9 mouse cellular contexts compared by ENCODE assay signal in genomic region chr12:84178052-84178451, GRCm38 (mm10). TPM values are rescaled to one million over a fixed set of nuclear protein-coding genes. Genes with fewer than 3 reads are reported as not detected.
DNase-seq lines count a peak whose midpoint lies in the region; ATAC-seq and TF ChIP-seq lines count a peak whose summit lies in the region.
"Had no signal": no experiment of that assay in that cellular context is flagged by ENCODE, and none has a peak within 500 bp of the region (broad histone marks: within the 10 kb centered on the region; RNA-seq: fewer than 3 reads in every experiment).

No protein-coding gene starts in this region.

- TF ChIP-seq POLR2A in lung, adult 2 months (IDR thresholded peaks at IDR 0.05; ENCODE audit: borderline replicate concordance, extremely low read depth, low read depth, low read length) = no peak

- H3K4me3 ChIP-seq in forebrain, embryonic 10.5 days = no peak overlapping the region
- no peak overlapping the region for H3K4me3 ChIP-seq in forebrain, embryonic 16.5 days (replicated peaks; ENCODE audit: low read length)
- no peak overlapping the region for H3K4me3 ChIP-seq in lung, postnatal 0 days (ENCODE audit: low read depth, low read length)
- H3K4me3 ChIP-seq in lung, adult 2 months (replicated peaks; ENCODE audit: extremely low read depth, low read depth, low read length) = no peak overlapping the region
- no peak overlapping the region for H3K4me3 ChIP-seq in intestine, embryonic 14.5 days (ENCODE audit: low read depth, low read length)
- H3K4me3 ChIP-seq in stomach, embryonic 14.5 days (ENCODE audit: low read depth, low read length) = no peak overlapping the region
- H3K4me3 ChIP-seq in midbrain, embryonic 15.5 days = no peak overlapping the region

- no peaks in the 10 kb centered on the region for H3K27me3 ChIP-seq in forebrain, embryonic 10.5 days (ENCODE audit: poor library complexity, severe bottlenecking)
- H3K27me3 ChIP-seq in forebrain, embryonic 16.5 days (replicated peaks; ENCODE audit: control insufficient read depth, insufficient read depth, low read length) = no peaks in the 10 kb centered on the region
- no peaks in the 10 kb centered on the region for H3K27me3 ChIP-seq in lung, postnatal 0 days (replicated peaks; ENCODE audit: insufficient read depth, low read length)
- H3K27me3 ChIP-seq in intestine, embryonic 14.5 days (replicated peaks; ENCODE audit: control insufficient read depth, insufficient read depth, low read length) = no peaks in the 10 kb centered on the region
- H3K27me3 ChIP-seq in stomach, embryonic 14.5 days (ENCODE audit: control insufficient read depth, insufficient read depth, low read length) = no peaks in the 10 kb centered on the region
- H3K27me3 ChIP-seq in midbrain, embryonic 15.5 days (replicated peaks) = no peaks in the 10 kb centered on the region

- H3K4me2 ChIP-seq in forebrain, embryonic 16.5 days (ENCODE audit: low read length) = no peak overlapping the region
- no peak overlapping the region for H3K4me2 ChIP-seq in lung, postnatal 0 days (replicated peaks; ENCODE audit: low read depth, low read length)
- no peak overlapping the region for H3K4me2 ChIP-seq in intestine, embryonic 14.5 days (ENCODE audit: low read length)
- no peak overlapping the region for H3K4me2 ChIP-seq in stomach, embryonic 14.5 days (replicated peaks; ENCODE audit: low read depth, low read length)
- no peak overlapping the region for H3K4me2 ChIP-seq in midbrain, embryonic 15.5 days

- H3K9ac ChIP-seq in forebrain, embryonic 16.5 days (replicated peaks; ENCODE audit: low read depth, low read length) = no peak overlapping the region
- H3K9ac ChIP-seq in lung, postnatal 0 days (replicated peaks; ENCODE audit: low read depth) = no peak overlapping the region
- H3K9ac ChIP-seq in intestine, embryonic 14.5 days (ENCODE audit: low read length) = no peak overlapping the region
- no peak overlapping the region for H3K9ac ChIP-seq in stomach, embryonic 14.5 days (replicated peaks; ENCODE audit: low read depth, low read length)
- H3K9ac ChIP-seq in midbrain, embryonic 15.5 days = no peak overlapping the region

- no peak for DNase-seq in forebrain, embryonic 10.5 days (ENCODE audit: extremely low spot score, low spot score)
- DNase-seq in lung, postnatal 0 days (ENCODE audit: low spot score) = no peak
- no peak for DNase-seq in lung, adult 2 months
- no peak for DNase-seq in intestine, embryonic 14.5 days (ENCODE audit: low spot score)
- DNase-seq in layer of hippocampus, adult 9-10 months (ENCODE audit: low spot score) = no peak

- H3K27ac ChIP-seq in forebrain, embryonic 10.5 days = peak overlapping the region; percentile 88
- no peak overlapping the region for H3K27ac ChIP-seq in forebrain, embryonic 16.5 days (ENCODE audit: low read length)
- H3K27ac ChIP-seq in lung, postnatal 0 days (ENCODE audit: low read length) = peak overlapping the region; percentile 89
- peak overlapping the region; percentile 96; the same call in 1 of the 2 replicates for H3K27ac ChIP-seq in intestine, embryonic 14.5 days (ENCODE audit: low read depth)
- H3K27ac ChIP-seq in stomach, embryonic 14.5 days (ENCODE audit: low read length) = peak overlapping the region; percentile 99; the same call in 1 of the 2 replicates
- H3K27ac ChIP-seq in midbrain, embryonic 15.5 days = no peak overlapping the region

- peaks cover 15% of the 10 kb centered on the region for H3K36me3 ChIP-seq in forebrain, embryonic 10.5 days (replicated peaks)
- 0 out of 2 replicates have a peak, but pooled peaks cover 3% of the 10 kb centered on the region for H3K36me3 ChIP-seq in forebrain, embryonic 16.5 days (ENCODE audit: control insufficient read depth, insufficient read depth)
- H3K36me3 ChIP-seq in lung, postnatal 0 days (ENCODE audit: insufficient read depth, low read length) = peaks cover 7% of the 10 kb centered on the region; the same call in 1 of the 2 replicates
- peaks cover 12% of the 10 kb centered on the region for H3K36me3 ChIP-seq in intestine, embryonic 14.5 days (ENCODE audit: control insufficient read depth, insufficient read depth, low read length)
- H3K36me3 ChIP-seq in stomach, embryonic 14.5 days (ENCODE audit: control insufficient read depth, insufficient read depth, low read length) = peaks cover 7% of the 10 kb centered on the region
- no peaks in the 10 kb centered on the region for H3K36me3 ChIP-seq in midbrain, embryonic 15.5 days (replicated peaks)

- TF ChIP-seq EP300 in lung, postnatal 0 days (IDR thresholded peaks at IDR 0.05) = no peak

- 64% methylated on average over 1 of the region's 1 CpGs for WGBS in forebrain, embryonic 10.5 days
- 74% methylated on average over 1 of the region's 1 CpGs for WGBS in forebrain, embryonic 16.5 days
- 55% methylated on average over 1 of the region's 1 CpGs for WGBS in lung, postnatal 0 days
- WGBS in lung, adult 2 months = 50% methylated on average over 1 of the region's 1 CpGs
- 53% methylated on average over 1 of the region's 1 CpGs for WGBS in intestine, embryonic 14.5 days
- 58% methylated on average over 1 of the region's 1 CpGs for WGBS in stomach, embryonic 14.5 days
- 66% methylated on average over 1 of the region's 1 CpGs for WGBS in midbrain, embryonic 15.5 days

- H3K4me1 ChIP-seq in forebrain, embryonic 10.5 days = peaks cover 83% of the 10 kb centered on the region
- H3K4me1 ChIP-seq in forebrain, embryonic 16.5 days (replicated peaks; ENCODE audit: control insufficient read depth, insufficient read depth, low read length) = peaks cover 48% of the 10 kb centered on the region
- peaks cover 86% of the 10 kb centered on the region for H3K4me1 ChIP-seq in lung, postnatal 0 days (ENCODE audit: insufficient read depth, low read depth, low read length)
- peaks cover 73% of the 10 kb centered on the region for H3K4me1 ChIP-seq in lung, adult 2 months (ENCODE audit: control insufficient read depth, insufficient read depth, low read length)
- H3K4me1 ChIP-seq in intestine, embryonic 14.5 days (replicated peaks; ENCODE audit: control insufficient read depth, insufficient read depth, low read length) = peaks cover 84% of the 10 kb centered on the region
- peaks cover 79% of the 10 kb centered on the region for H3K4me1 ChIP-seq in stomach, embryonic 14.5 days (ENCODE audit: control insufficient read depth, insufficient read depth, low read length)
- peaks cover 59% of the 10 kb centered on the region for H3K4me1 ChIP-seq in midbrain, embryonic 15.5 days

- no peaks in the 10 kb centered on the region for H3K9me3 ChIP-seq in forebrain, embryonic 10.5 days
- no peaks in the 10 kb centered on the region for H3K9me3 ChIP-seq in forebrain, embryonic 16.5 days (ENCODE audit: control insufficient read depth, low read length)
- H3K9me3 ChIP-seq in lung, postnatal 0 days (ENCODE audit: low read length) = no peaks in the 10 kb centered on the region
- no peaks in the 10 kb centered on the region for H3K9me3 ChIP-seq in intestine, embryonic 14.5 days (ENCODE audit: control insufficient read depth, low read length)
- no peaks in the 10 kb centered on the region for H3K9me3 ChIP-seq in stomach, embryonic 14.5 days (ENCODE audit: control insufficient read depth, low read depth, low read length)
- no peaks in the 10 kb centered on the region for H3K9me3 ChIP-seq in midbrain, embryonic 15.5 days

- no peak for ATAC-seq in forebrain, embryonic 16.5 days
- ATAC-seq in lung, postnatal 0 days = no peak
- no peak for ATAC-seq in intestine, embryonic 14.5 days (replicated peaks; ENCODE audit: low FRiP score, low TSS enrichment, low read depth)
- no peak for ATAC-seq in stomach, embryonic 14.5 days (ENCODE audit: insufficient number of reproducible peaks, insufficient read depth, low FRiP score, low read depth)
- no peak for ATAC-seq in midbrain, embryonic 15.5 days (replicated peaks)
- ATAC-seq: hindbrain, embryonic 16.5 days had no signal

- TF ChIP-seq CTCF in lung, postnatal 0 days (IDR thresholded peaks at IDR 0.05) = no peak
- no peak for TF ChIP-seq CTCF in lung, adult 2 months (IDR thresholded peaks at IDR 0.05; ENCODE audit: insufficient read depth, low read length)

RNA-seq across cellular contexts. Expression of gene Pnma1, which starts 29.8 kb away (rescaled TPM):
- polyA plus RNA-seq in forebrain, embryonic 10.5 days (2016; fragmentation: Nextera tagmentation; extraction: Ambion mirVana) = 1.3 and 1.8 TPM in 2 replicates
- 5.3 and 7.2 TPM in 2 replicates for polyA plus RNA-seq in forebrain, embryonic 16.5 days (2015; fragmentation: Nextera tagmentation; extraction: Ambion mirVana)
- polyA plus RNA-seq in lung, postnatal 0 days (2015; fragmentation: Nextera tagmentation; extraction: Ambion mirVana) = 1.9 and 2.9 TPM in 2 replicates
- 0.84 and 1.3 TPM in 2 replicates for polyA plus RNA-seq in lung, adult 2 months (2012; rRNA removed)
- polyA plus RNA-seq in intestine, embryonic 14.5 days (2014; fragmentation: Nextera tagmentation; extraction: Ambion mirVana) = 0.56 and 0.84 TPM in 2 replicates
- polyA plus RNA-seq in stomach, embryonic 14.5 days (2014; fragmentation: Nextera tagmentation; extraction: Ambion mirVana) = 0.45 and 0.90 TPM in 2 replicates
- 6.5 and 7.7 TPM in 2 replicates for polyA plus RNA-seq in midbrain, embryonic 15.5 days (2015; fragmentation: Nextera tagmentation; extraction: Ambion mirVana)

RNA-seq across cellular contexts. Expression of gene Elmsan1, which starts 40.6 kb away (rescaled TPM):
- 7.0 and 8.7 TPM in 2 replicates for polyA plus RNA-seq in forebrain, embryonic 10.5 days (2016; fragmentation: Nextera tagmentation; extraction: Ambion mirVana)
- polyA plus RNA-seq in forebrain, embryonic 16.5 days (2015; fragmentation: Nextera tagmentation; extraction: Ambion mirVana) = 3.8 and 4.4 TPM in 2 replicates
- polyA plus RNA-seq in lung, postnatal 0 days (2015; fragmentation: Nextera tagmentation; extraction: Ambion mirVana) = 5.9 and 6.7 TPM in 2 replicates
- 26.5 and 29.5 TPM in 2 replicates for polyA plus RNA-seq in lung, adult 2 months (2012; rRNA removed)
- polyA plus RNA-seq in intestine, embryonic 14.5 days (2014; fragmentation: Nextera tagmentation; extraction: Ambion mirVana) = 8.2 and 8.8 TPM in 2 replicates
- polyA plus RNA-seq in stomach, embryonic 14.5 days (2014; fragmentation: Nextera tagmentation; extraction: Ambion mirVana) = 10.2 and 10.6 TPM in 2 replicates
- polyA plus RNA-seq in midbrain, embryonic 15.5 days (2015; fragmentation: Nextera tagmentation; extraction: Ambion mirVana) = 4.3 and 4.4 TPM in 2 replicates

Comparison
In these comparisons a context has a peak if more than half of its experiments do, and no peak if none do; other contexts are left out.
1. H3K27ac ChIP-seq: peak in forebrain, embryonic 10.5 days (single experiment), lung, postnatal 0 days (single experiment), intestine, embryonic 14.5 days (single experiment) and stomach, embryonic 14.5 days (single experiment); none in forebrain, embryonic 16.5 days (single experiment) and midbrain, embryonic 15.5 days (single experiment).